Mouse (Mus musculus) thymus, adult 2 months (tissue): ENCODE data around the gene Ralgapa1.

Source experiments
- CTCF ChIP-seq: fragments of 200-500 bp; IDR thresholded peaks from 2 replicates; pipeline ENCODE4 v1.5.1; 2012; ENCODE audit warnings: mild to moderate bottlenecking, control low read depth, low read length, moderate library complexity, borderline replicate concordance; ENCODE audit not compliant: control insufficient read depth, poor library complexity, insufficient read depth; ENCODE audit errors: extremely low read depth
- POLR2A ChIP-seq: fragments of 200-500 bp; IDR thresholded peaks from 2 replicates; pipeline ENCODE4 v1.6.1; 2012; ENCODE audit warnings: mild to moderate bottlenecking, low read length, control low read depth, moderate library complexity; ENCODE audit not compliant: control insufficient read depth, poor library complexity, insufficient read depth; ENCODE audit errors: extremely low read depth

GRCm38 (mm10) chr12:55720319-55720718, 100.6 kb downstream of the Ralgapa1 start:
- TF ChIP-seq CTCF (no peak), POLR2A (no peak)
